Mouse (Mus musculus) forebrain, embryonic 11.5 days (tissue): ENCODE measurements around the gene Myo1a. TPM values are rescaled to one million over a fixed set of nuclear protein-coding genes. Genes with fewer than 3 reads are reported as not detected.
"Not testable (repeated sequence)": the region's sequence is repeated elsewhere in the genome, so short reads cannot be mapped to it uniquely, and the experiment has no call there.

ENCODE experiments used
- ATAC-seq: fragments of 200-750 bp; cut with Nextera tagmentation; replicated peaks from 2 replicates; pipeline ENCODE4 v1.8.0; 2017; ENCODE audit warnings: moderate TSS enrichment; ENCODE audit not compliant: low FRiP score
- DNase-seq: peaks from one replicate; pipeline ENCODE4 v3.0.0-alpha.2; 2017; ENCODE audit warnings: low spot score
- H3K27ac ChIP-seq: fragments of 300-500 bp; sonication (generic); 2 replicates; pipeline ENCODE4 v1.5.1; 2014; ENCODE audit warnings: low read depth, low read length
- H3K27me3 ChIP-seq: fragments of 300-500 bp; sonication (generic); 2 replicates; pipeline ENCODE4 v1.6.1; 2014; ENCODE audit warnings: mild to moderate bottlenecking, low read length, mixed read lengths; ENCODE audit not compliant: control insufficient read depth, insufficient read depth
- H3K36me3 ChIP-seq: fragments of 300-500 bp; sonication (generic); 2 replicates; pipeline ENCODE4 v1.6.1; 2014; ENCODE audit warnings: mild to moderate bottlenecking, low read length, moderate library complexity, mixed read lengths; ENCODE audit not compliant: control insufficient read depth, insufficient read depth
- H3K4me1 ChIP-seq: fragments of 300-500 bp; sonication (generic); replicated peaks from 2 replicates; pipeline ENCODE4 v1.6.1; 2014; ENCODE audit warnings: low read length, mixed read lengths; ENCODE audit not compliant: control insufficient read depth, insufficient read depth
- H3K4me2 ChIP-seq: fragments of 300-500 bp; sonication (generic); 2 replicates; pipeline ENCODE4 v1.6.1; 2014; ENCODE audit warnings: low read depth, mild to moderate bottlenecking, low read length, moderate library complexity, mixed read lengths; ENCODE audit not compliant: severe bottlenecking
- H3K4me3 ChIP-seq: fragments of 300-500 bp; sonication (generic); 2 replicates; pipeline ENCODE4 v1.5.1; 2014; ENCODE audit warnings: low read depth, low read length
- H3K9ac ChIP-seq: fragments of 300-500 bp; sonication (generic); 2 replicates; pipeline ENCODE4 v1.6.1; 2014; ENCODE audit warnings: low read length
- H3K9me3 ChIP-seq: fragments of 300-500 bp; sonication (generic); 2 replicates; pipeline ENCODE4 v1.6.1; 2016; ENCODE audit warnings: low read length, mixed read lengths; ENCODE audit not compliant: control insufficient read depth
- WGBS: fragments of 180-500 bp; shearing (Covaris S2); extraction: QIAGEN DNeasy Blood & Tissue Kit; methylation state at CpG from one replicate; pipeline ENCODE4 v1.1.7; 2014; 5-methylcytosine and 5-hydroxymethylcytosine counted together
- polyA plus RNA-seq: library from polyadenylated mRNA; unstranded; fragments of >200 nt; fragmentation: Nextera tagmentation; extraction: Ambion mirVana; gene quantifications from 2 replicates; pipeline ENCODE4 v1.2.1, GENCODE M21; 2014

Myo1a gene
- polyA plus RNA-seq: 0.40 and 0.51 TPM in 2 replicates

DNA sequence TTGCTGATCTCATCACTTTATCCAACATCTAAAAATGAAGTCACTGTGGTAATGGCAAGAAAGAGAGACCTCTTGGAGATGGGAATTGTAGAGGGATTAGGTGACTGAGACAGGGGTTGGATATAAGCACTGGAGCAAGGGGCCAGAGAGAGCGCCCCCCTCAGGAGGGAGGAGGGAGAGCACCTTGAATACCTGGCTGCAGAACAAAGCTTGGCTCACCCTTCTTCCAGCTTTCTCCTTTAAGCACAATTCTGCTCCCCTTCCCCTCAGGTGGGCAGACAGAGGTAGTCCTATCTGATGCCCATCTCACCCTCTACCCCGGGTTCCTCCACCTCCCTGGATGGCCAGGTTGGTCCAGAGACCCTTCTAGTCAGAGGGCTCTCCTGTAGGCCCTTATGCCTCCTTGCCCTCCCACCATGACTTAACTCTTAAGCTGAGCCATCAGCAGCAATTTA lies at the start of gene Myo1a:
Myo1a (plus strand) TSS at position 405 of the 455 bp plus-strand sequence.
- DNase-seq (no peak), ATAC-seq (no peak)
- H3K9me3 ChIP-seq: no peaks in the 10 kb centered on the region
- H3K27me3 ChIP-seq: no peaks in the 10 kb centered on the region
- 64% methylated on average over 2 of the region's 2 CpGs for whole genome bisulfite sequencing
- H3K36me3 ChIP-seq: no peaks in the 10 kb centered on the region
- no peak within 1 kb of the TSS; the same call in 1 of the 2 replicates for H3K27ac ChIP-seq
- no peak within 1 kb of the TSS for H3K4me3 ChIP-seq
- H3K4me1 ChIP-seq: no peaks in the 10 kb centered on the region
- no peak within 1 kb of the TSS for H3K9ac ChIP-seq
- no peak within 1 kb of the TSS for H3K4me2 ChIP-seq

DNA sequence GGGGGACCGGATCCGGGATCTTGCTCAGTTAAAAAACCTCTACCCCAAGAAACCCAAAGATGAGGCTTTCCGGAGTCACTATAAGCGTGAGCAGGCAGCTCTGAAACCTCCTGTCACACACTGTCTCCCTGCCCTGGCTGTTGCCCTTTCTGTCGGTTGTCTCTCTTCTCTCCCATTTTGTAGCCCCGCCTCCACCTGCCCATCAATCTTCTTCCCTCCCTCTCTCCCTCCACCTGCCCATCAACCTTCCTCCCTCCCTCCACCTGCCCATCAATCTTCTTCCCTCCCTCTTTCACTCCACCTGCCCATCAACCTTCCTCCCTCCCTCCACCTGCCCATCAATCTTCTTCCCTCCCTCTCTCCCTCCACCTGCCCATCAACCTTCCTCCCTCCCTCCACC lies 47.4 kb upstream of the Myo1a start:
- not testable (repeated sequence) for H3K4me2 ChIP-seq, DNase-seq, H3K9ac ChIP-seq, H3K36me3 ChIP-seq, H3K9me3 ChIP-seq, H3K27ac ChIP-seq, ATAC-seq, H3K4me3 ChIP-seq
- H3K4me1 ChIP-seq: peaks cover 10% of the 10 kb centered on the region
- H3K27me3 ChIP-seq: peaks cover 13% of the 10 kb centered on the region
- WGBS: 55% methylated on average over 6 of the region's 6 CpGs

DNA sequence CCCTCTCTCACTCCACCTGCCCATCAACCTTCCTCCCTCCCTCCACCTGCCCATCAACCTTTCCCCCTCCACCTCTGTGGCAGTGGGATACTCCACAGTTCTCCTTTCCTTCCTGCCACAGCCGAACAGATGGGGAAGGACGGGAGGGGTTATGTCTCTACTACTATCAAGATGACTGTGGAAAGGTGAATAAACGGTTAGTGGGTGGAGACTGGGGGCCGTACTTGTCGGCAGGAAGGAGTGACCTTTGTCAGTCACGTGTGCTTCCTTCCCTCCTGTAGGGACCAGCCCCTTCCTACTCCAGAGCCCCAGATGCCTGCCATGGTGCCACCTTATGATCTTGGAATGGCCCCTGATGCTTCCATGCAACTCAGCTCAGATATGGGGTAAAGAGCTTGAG lies 46.9 kb upstream of the Myo1a start:
- no peak for ATAC-seq
- Histone ChIP-seq H3K27me3 (peaks cover 17% of the 10 kb centered on the region), H3K4me3 (no peak overlapping the region), H3K36me3 (no peaks in the 10 kb centered on the region), H3K9ac (no peak overlapping the region; the same call in 1 of the 2 replicates), H3K9me3 (no peaks in the 10 kb centered on the region), H3K27ac (no peak overlapping the region), H3K4me2 (no peak overlapping the region), H3K4me1 (peaks cover 10% of the 10 kb centered on the region)
- 18% methylated on average over 6 of the region's 6 CpGs for WGBS
- DNase-seq: no peak

GRCm38 (mm10) chr10:127659551-127659950 lies 45.4 kb upstream of the Myo1a start:
- peaks cover 12% of the 10 kb centered on the region for H3K4me1 ChIP-seq
- H3K36me3 ChIP-seq: no peaks in the 10 kb centered on the region
- 27% methylated on average over 1 of the region's 1 CpGs for WGBS
- no peak for DNase-seq
- no peaks in the 10 kb centered on the region for H3K9me3 ChIP-seq
- H3K4me2 ChIP-seq: no peak overlapping the region
- H3K4me3 ChIP-seq: no peak overlapping the region
- no peak overlapping the region for H3K9ac ChIP-seq
- no peak overlapping the region for H3K27ac ChIP-seq
- H3K27me3 ChIP-seq: peaks cover 32% of the 10 kb centered on the region
- ATAC-seq: no peak

DNA sequence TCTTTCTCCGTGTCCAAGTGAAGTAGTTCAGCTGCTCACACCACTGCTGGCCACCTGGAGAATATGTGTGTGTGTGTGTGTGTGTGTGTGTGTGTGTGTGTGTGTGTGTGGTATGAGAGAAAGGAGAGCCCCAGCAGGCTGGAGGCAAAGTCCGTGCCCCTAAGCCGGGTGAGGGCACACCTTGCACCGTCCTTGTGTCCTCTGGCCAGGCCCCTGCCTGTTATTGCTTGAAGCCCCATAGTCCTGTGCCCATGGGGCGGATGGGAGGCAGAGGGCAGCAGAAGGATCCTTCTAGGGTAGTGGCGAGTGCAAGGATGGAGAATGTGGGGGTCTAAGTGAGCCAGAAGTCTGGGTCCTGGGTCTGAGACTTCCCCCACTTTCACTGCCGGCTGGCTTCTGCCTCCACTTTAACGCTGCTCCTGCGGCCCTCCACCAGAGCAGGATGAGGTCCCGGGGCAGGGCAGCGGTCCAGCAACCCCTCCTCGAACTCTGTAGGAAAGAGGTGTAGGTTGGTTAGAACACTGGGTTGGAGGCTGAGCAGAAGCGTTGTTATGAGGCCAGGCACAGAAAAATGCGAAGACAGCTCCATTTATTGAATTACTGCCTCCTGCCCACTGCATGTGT lies 43.6 kb upstream of the Myo1a start:
- H3K27ac ChIP-seq: no peak overlapping the region
- H3K9me3 ChIP-seq: no peaks in the 10 kb centered on the region
- no peak overlapping the region; the same call in 1 of the 2 replicates for H3K9ac ChIP-seq
- 14% methylated on average over 14 of the region's 14 CpGs for WGBS
- no peak for DNase-seq
- no peak overlapping the region for H3K4me3 ChIP-seq
- no peak for ATAC-seq
- peaks cover 49% of the 10 kb centered on the region for H3K27me3 ChIP-seq
- H3K4me1 ChIP-seq: peaks cover 17% of the 10 kb centered on the region
- H3K36me3 ChIP-seq: no peaks in the 10 kb centered on the region
- 0 out of 2 replicates have a peak overlapping the region, but pooled peaks have one; percentile 21 for H3K4me2 ChIP-seq

- Histone ChIP-seq H3K27me3 (peaks cover 56% of the 10 kb centered on the region), H3K4me2 (peak overlapping the region; percentile 26; the same call in 1 of the 2 replicates), H3K27ac (no peak overlapping the region), H3K36me3 (no peaks in the 10 kb centered on the region), H3K4me3 (no peak overlapping the region), H3K9me3 (no peaks in the 10 kb centered on the region), H3K4me1 (peaks cover 20% of the 10 kb centered on the region), H3K9ac (no peak overlapping the region; the same call in 1 of the 2 replicates)
- ATAC-seq (no peak), DNase-seq (no peak)
- WGBS: 7% methylated on average over 16 of the region's 16 CpGs
Measured at GRCm38 (mm10) chr10:127661915-127662663, 42.9 kb upstream of the Myo1a start.

DNA sequence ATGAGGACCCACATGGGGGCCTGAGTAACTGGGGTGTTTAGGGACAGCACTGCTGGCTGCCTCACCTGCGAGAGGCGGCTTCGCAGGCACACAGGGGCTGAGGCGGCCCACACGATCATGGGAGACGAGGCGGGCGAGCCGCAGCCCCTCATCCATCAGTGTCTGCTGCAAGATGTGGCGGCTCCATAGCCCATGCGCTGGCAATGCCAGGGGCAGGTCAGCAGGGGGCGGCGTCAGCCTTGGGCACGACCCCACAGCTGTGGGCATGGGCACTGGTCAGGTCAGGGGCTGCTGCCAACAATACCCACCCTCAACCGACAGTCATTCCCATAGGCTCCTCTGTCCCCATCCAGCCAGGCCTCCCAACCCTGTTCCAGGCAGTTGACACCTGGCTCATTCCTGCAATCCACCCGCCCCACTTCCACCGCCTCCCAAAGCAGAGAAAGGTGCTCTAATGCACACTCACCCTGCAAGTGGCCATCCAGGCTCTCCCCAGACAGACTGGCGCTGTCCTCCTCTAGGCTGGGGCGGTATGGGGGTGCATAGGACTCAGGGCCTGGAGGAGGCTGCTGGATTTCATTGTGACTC lies 42.2 kb upstream of the Myo1a start:
- Histone ChIP-seq H3K4me1 (peaks cover 26% of the 10 kb centered on the region), H3K27ac (no peak overlapping the region), H3K9ac (no peak overlapping the region), H3K4me2 (peak overlapping the region; percentile 26; the same call in 1 of the 2 replicates), H3K9me3 (no peaks in the 10 kb centered on the region), H3K27me3 (peaks cover 63% of the 10 kb centered on the region), H3K4me3 (no peak overlapping the region), H3K36me3 (no peaks in the 10 kb centered on the region)
- DNase-seq: peak; percentile 69
- ATAC-seq: no peak
- WGBS: 11% methylated on average over 19 of the region's 19 CpGs

DNA sequence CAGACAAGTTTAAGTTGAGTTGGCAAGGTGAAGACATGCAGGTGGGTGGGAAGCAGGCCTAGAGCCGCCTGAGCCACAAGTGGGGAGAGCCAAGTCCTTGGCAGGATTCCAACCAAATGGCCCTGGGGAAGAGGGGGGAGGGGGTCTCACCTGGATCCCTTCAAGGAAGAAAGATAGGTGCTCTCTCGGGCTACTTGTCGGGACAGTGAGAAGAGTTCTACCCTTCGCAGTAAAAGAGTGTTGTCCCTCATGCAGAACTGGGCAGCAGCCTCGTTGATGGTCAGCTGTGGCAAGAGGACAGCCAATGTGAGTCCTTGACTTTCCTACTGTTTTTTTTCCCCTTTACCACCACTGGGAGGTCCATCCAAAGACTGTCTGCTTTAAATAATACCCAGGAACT lies 41.4 kb upstream of the Myo1a start:
- H3K9ac ChIP-seq: no peak overlapping the region
- no peaks in the 10 kb centered on the region for H3K9me3 ChIP-seq
- H3K36me3 ChIP-seq: no peaks in the 10 kb centered on the region
- no peak overlapping the region for H3K27ac ChIP-seq
- DNase-seq: no peak
- H3K4me1 ChIP-seq: peaks cover 33% of the 10 kb centered on the region
- ATAC-seq: no peak
- 20% methylated on average over 5 of the region's 5 CpGs for WGBS
- H3K4me3 ChIP-seq: no peak overlapping the region
- peaks cover 69% of the 10 kb centered on the region for H3K27me3 ChIP-seq
- no peak overlapping the region for H3K4me2 ChIP-seq
